ENCODE assay signal across 33 mouse cellular contexts in genomic region chr9:86991758-86992157, GRCm38 (mm10). TPM values are rescaled to one million over a fixed set of nuclear protein-coding genes. Genes with fewer than 3 reads are reported as not detected.
"Had no signal": no experiment of that assay in that cellular context is flagged by ENCODE, and none has a peak within 500 bp of the region (broad histone marks: within the 10 kb centered on the region; RNA-seq: fewer than 3 reads in every experiment).

No protein-coding gene starts in this region.

- DNase-seq: gastrocnemius, adult 2 months; gastrocnemius, postnatal 10 days; gastrocnemius, postnatal 25 days; heart, adult 18-20 months; heart, postnatal 14 days; heart, postnatal 4 days; kidney, adult 18-20 months; kidney, adult 8-10 months; kidney, postnatal 10 days; kidney, postnatal 25 days; kidney, postnatal 4 days; layer of hippocampus, adult 9-11 months; layer of hippocampus, postnatal 36 days; left cerebral cortex, postnatal 4 days had no signal

- H3K9me3 ChIP-seq: heart, embryonic 10.5 days; heart, embryonic 12.5 days; heart, embryonic 15.5 days; hindbrain, embryonic 10.5 days; hindbrain, embryonic 12.5 days; intestine, embryonic 15.5 days; limb, embryonic 13.5 days; limb, embryonic 15.5 days; liver, embryonic 12.5 days had no signal

- H3K27me3 ChIP-seq: heart, embryonic 12.5 days; heart, embryonic 15.5 days; hindbrain, embryonic 12.5 days; intestine, embryonic 15.5 days; limb, embryonic 13.5 days; limb, embryonic 15.5 days; liver, embryonic 12.5 days had no signal

- H3K36me3 ChIP-seq: heart, embryonic 10.5 days; heart, embryonic 12.5 days; heart, embryonic 15.5 days; hindbrain, embryonic 10.5 days; hindbrain, embryonic 12.5 days; intestine, embryonic 15.5 days; limb, embryonic 13.5 days; limb, embryonic 15.5 days; liver, embryonic 12.5 days had no signal

- H3K4me3 ChIP-seq: gastrocnemius, adult 2 months; heart, embryonic 10.5 days; heart, embryonic 12.5 days; heart, embryonic 15.5 days; hindbrain, embryonic 10.5 days; hindbrain, embryonic 12.5 days; intestine, embryonic 15.5 days; limb, embryonic 13.5 days; limb, embryonic 15.5 days; liver, embryonic 12.5 days had no signal

- H3K27ac ChIP-seq: gastrocnemius, adult 2 months; heart, embryonic 10.5 days; heart, embryonic 15.5 days; hindbrain, embryonic 10.5 days; hindbrain, embryonic 12.5 days; hindbrain, embryonic 14.5 days; intestine, embryonic 15.5 days; limb, embryonic 13.5 days; limb, embryonic 15.5 days; liver, embryonic 12.5 days; liver, embryonic 14.5 days had no signal

- H3K4me1 ChIP-seq: intestine, embryonic 15.5 days; limb, embryonic 15.5 days; liver, embryonic 12.5 days had no signal

- H3K9ac ChIP-seq: heart, embryonic 12.5 days; heart, embryonic 15.5 days; hindbrain, embryonic 12.5 days; hindbrain, embryonic 14.5 days; intestine, embryonic 15.5 days; limb, embryonic 13.5 days; limb, embryonic 15.5 days; liver, embryonic 12.5 days; liver, embryonic 14.5 days had no signal

RNA-seq across cellular contexts. Expression of gene Ripply2, which starts 23.6 kb away (rescaled TPM):
- total RNA-seq: gastrocnemius, adult 2 months; gastrocnemius, postnatal 10 days; gastrocnemius, postnatal 25 days; gastrocnemius, postnatal 4 days; granulocyte monocyte progenitor cell, adult 5-6 weeks; heart, adult 18-20 months; heart, adult 8-10 months; heart, postnatal 14 days; heart, postnatal 4 days; liver, adult 2 months had no signal
- polyA plus RNA-seq: inflammation-experienced regulatory T-cells, adult 6 months; intestine, postnatal 0 days; limb, embryonic 11.5 days; limb, embryonic 13.5 days; limb, embryonic 15.5 days; liver, adult 2 months; liver, embryonic 12.5 days; liver, embryonic 14.5 days; liver, embryonic 16.5 days had no signal
